Mouse (Mus musculus) heart, embryonic 11.5 days (tissue): ENCODE measurements at regions not wholly inside any gene's neighbourhood (a gene's known extent, or its start where the extent isn't known, plus 50 kb on each side); places are given as distances from the start of the nearest gene placed in this dataset.

Experiments used
- ATAC-seq: fragments of 200-750 bp; cut with Nextera tagmentation; replicated peaks from 2 replicates; pipeline ENCODE4 v1.8.0; 2017; ENCODE audit warnings: moderate library complexity; ENCODE audit not compliant: insufficient number of reproducible peaks, low FRiP score, low TSS enrichment
- H3K27ac ChIP-seq: fragments of 300-500 bp; sonication (generic); 2 replicates; pipeline ENCODE4 v1.5.1; 2014; ENCODE audit warnings: mild to moderate bottlenecking, low read depth, low read length
- H3K27me3 ChIP-seq: fragments of 300-500 bp; sonication (generic); 2 replicates; pipeline ENCODE4 v1.6.1; 2014; ENCODE audit warnings: mild to moderate bottlenecking, low read length, mixed read lengths; ENCODE audit not compliant: control insufficient read depth, insufficient read depth
- H3K36me3 ChIP-seq: fragments of 300-500 bp; sonication (generic); 2 replicates; pipeline ENCODE4 v1.6.1; 2014; ENCODE audit warnings: mild to moderate bottlenecking, low read length, moderate library complexity, mixed read lengths; ENCODE audit not compliant: control insufficient read depth, insufficient read depth
- H3K4me1 ChIP-seq: fragments of 300-500 bp; sonication (generic); 2 replicates; pipeline ENCODE4 v1.6.1; 2014; ENCODE audit warnings: low read length; ENCODE audit not compliant: control insufficient read depth, insufficient read depth
- H3K4me2 ChIP-seq: fragments of 300-500 bp; sonication (generic); 2 replicates; pipeline ENCODE4 v1.6.1; 2014; ENCODE audit warnings: mild to moderate bottlenecking, moderate library complexity
- H3K4me3 ChIP-seq: fragments of 300-500 bp; sonication (generic); 2 replicates; pipeline ENCODE4 v1.5.1; 2014; ENCODE audit warnings: low read depth, low read length
- H3K9ac ChIP-seq: fragments of 300-500 bp; sonication (generic); 2 replicates; pipeline ENCODE4 v1.6.1; 2014; ENCODE audit warnings: mild to moderate bottlenecking, low read depth, low read length, moderate library complexity
- H3K9me3 ChIP-seq: fragments of 300-500 bp; sonication (generic); replicated peaks from 2 replicates; pipeline ENCODE4 v1.6.1; 2016; ENCODE audit warnings: low read length; ENCODE audit not compliant: control insufficient read depth
- WGBS: fragments of 180-500 bp; shearing (Covaris S2); extraction: QIAGEN DNeasy Blood & Tissue Kit; methylation state at CpG from one replicate; pipeline ENCODE4 v1.1.7; 2014; ENCODE audit not compliant: insufficient replicate concordance; 5-methylcytosine and 5-hydroxymethylcytosine counted together

- H3K27ac ChIP-seq: peak overlapping the region; percentile 76; the same call in 1 of the 2 replicates
These were observed 75.8 kb upstream of the Irs2 start for GRCm38 (mm10) chr8:11084051-11084533.

GRCm38 (mm10) chr8:11080813-11081212 is 72.6 kb upstream of the Irs2 start:
- H3K36me3 ChIP-seq: no peaks in the 10 kb centered on the region
- 73% methylated on average over 2 of the region's 2 CpGs for WGBS

More at GRCm38 (mm10) chr8:11084051-11084533, 75.8 kb upstream of the Irs2 start:
- Histone ChIP-seq H3K27me3 (no peaks in the 10 kb centered on the region), H3K4me1 (peaks cover 3% of the 10 kb centered on the region; the same call in 1 of the 2 replicates), H3K4me3 (no peak overlapping the region), H3K4me2 (no peak overlapping the region), H3K9ac (no peak overlapping the region), H3K36me3 (no peaks in the 10 kb centered on the region), H3K9me3 (no peaks in the 10 kb centered on the region)
- peak; percentile 81 for ATAC-seq
- WGBS: 60% methylated on average over 2 of the region's 2 CpGs

DNA sequence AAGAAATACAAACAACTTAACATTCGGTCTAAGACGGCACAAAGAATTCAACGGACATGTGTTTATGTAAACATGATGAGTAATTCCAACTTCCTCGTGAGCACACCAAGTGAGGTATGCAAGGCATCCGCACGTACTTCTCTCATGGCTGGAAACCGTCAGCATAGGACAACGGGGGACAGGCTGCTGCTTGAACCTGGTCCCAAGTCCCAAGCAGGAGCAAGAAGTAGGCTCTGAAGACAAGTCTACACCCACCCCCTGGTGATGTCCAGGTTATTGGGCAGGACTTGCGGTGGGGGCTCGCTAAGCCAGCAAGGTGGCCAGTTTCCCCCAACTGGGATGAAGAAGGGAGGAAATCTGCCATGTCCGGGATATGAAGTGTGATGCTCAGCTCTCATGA is 71.5 kb upstream of the Irs2 start:
- Histone ChIP-seq H3K36me3 (no peaks in the 10 kb centered on the region), H3K27ac (no peak overlapping the region), H3K4me2 (no peak overlapping the region), H3K9me3 (no peaks in the 10 kb centered on the region), H3K4me1 (peaks cover under 1% of the 10 kb centered on the region; the same call in 1 of the 2 replicates), H3K27me3 (no peaks in the 10 kb centered on the region), H3K4me3 (no peak overlapping the region), H3K9ac (no peak overlapping the region)
- WGBS: 52% methylated on average over 11 of the region's 11 CpGs
- ATAC-seq: no peak

More at GRCm38 (mm10) chr8:11080813-11081212, 72.6 kb upstream of the Irs2 start:
- no peak overlapping the region for H3K9ac ChIP-seq
- no peak overlapping the region for H3K27ac ChIP-seq
- H3K4me1 ChIP-seq: peaks cover 3% of the 10 kb centered on the region; the same call in 1 of the 2 replicates
- H3K9me3 ChIP-seq: no peaks in the 10 kb centered on the region
- H3K27me3 ChIP-seq: no peaks in the 10 kb centered on the region
- H3K4me2 ChIP-seq: no peak overlapping the region
- ATAC-seq: no peak
- no peak overlapping the region for H3K4me3 ChIP-seq

- Histone ChIP-seq H3K4me3 (no peak overlapping the region), H3K9ac (no peak overlapping the region), H3K27ac (no peak overlapping the region), H3K4me2 (no peak overlapping the region), H3K4me1 (no peaks in the 10 kb centered on the region), H3K9me3 (no peaks in the 10 kb centered on the region), H3K27me3 (no peaks in the 10 kb centered on the region), H3K36me3 (no peaks in the 10 kb centered on the region)
- ATAC-seq: no peak
- WGBS: 70% methylated on average over 9 of the region's 9 CpGs
These were observed 68.9 kb upstream of the Irs2 start for GRCm38 (mm10) chr8:11077138-11077537.

DNA sequence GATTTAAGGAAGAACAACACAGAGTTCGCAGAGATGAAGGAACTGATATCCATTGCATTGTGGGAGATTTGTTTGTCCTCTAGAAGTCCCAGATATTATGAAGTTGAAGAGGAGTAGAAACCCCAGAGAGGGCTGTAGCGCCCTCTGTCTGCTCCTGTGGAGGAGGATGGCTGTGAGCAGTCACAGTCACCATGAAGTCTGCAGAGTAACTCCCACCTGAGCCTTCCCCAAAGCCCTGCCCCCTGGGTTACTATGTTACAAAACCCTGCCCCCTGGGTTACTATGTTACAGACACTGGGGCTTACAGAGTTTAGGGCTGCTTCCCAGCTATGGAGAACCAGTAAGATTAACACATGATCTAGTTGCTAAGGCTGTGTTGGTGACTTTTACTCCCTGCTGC is 62.9 kb upstream of the Irs2 start:
- H3K4me2 ChIP-seq: no peak overlapping the region
- no peak for ATAC-seq
- H3K4me3 ChIP-seq: no peak overlapping the region
- no peaks in the 10 kb centered on the region for H3K9me3 ChIP-seq
- H3K9ac ChIP-seq: no peak overlapping the region
- 72% methylated on average over 2 of the region's 2 CpGs for WGBS
- no peaks in the 10 kb centered on the region for H3K4me1 ChIP-seq
- H3K27me3 ChIP-seq: no peaks in the 10 kb centered on the region
- H3K36me3 ChIP-seq: no peaks in the 10 kb centered on the region
- no peak overlapping the region for H3K27ac ChIP-seq

DNA sequence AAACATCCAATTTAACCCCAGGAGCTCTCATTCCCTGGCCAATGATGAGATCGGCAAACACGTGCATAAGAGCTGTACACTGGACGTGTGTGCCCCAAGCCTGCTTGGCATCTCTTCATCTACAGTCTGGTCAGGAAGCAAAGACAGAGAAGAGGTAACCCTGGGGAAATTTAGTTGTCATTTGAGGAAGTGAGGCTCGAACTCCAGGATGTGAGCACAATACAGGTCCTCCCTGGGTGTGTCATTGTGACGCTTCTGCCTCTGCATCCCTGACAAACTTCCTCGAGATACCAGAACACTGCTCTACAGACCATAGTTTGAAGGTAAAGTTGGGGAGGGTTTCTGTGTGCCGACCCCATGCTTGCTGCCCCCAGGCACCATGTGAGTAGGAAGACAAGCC is 59.2 kb upstream of the Irs2 start:
- Histone ChIP-seq H3K27me3 (no peaks in the 10 kb centered on the region), H3K9ac (0 out of 2 replicates have a peak overlapping the region, but pooled peaks have one; percentile 12), H3K27ac (no peak overlapping the region), H3K9me3 (no peaks in the 10 kb centered on the region), H3K36me3 (no peaks in the 10 kb centered on the region), H3K4me2 (no peak overlapping the region), H3K4me1 (no peaks in the 10 kb centered on the region), H3K4me3 (no peak overlapping the region)
- 74% methylated on average over 7 of the region's 7 CpGs for WGBS
- no peak for ATAC-seq

DNA sequence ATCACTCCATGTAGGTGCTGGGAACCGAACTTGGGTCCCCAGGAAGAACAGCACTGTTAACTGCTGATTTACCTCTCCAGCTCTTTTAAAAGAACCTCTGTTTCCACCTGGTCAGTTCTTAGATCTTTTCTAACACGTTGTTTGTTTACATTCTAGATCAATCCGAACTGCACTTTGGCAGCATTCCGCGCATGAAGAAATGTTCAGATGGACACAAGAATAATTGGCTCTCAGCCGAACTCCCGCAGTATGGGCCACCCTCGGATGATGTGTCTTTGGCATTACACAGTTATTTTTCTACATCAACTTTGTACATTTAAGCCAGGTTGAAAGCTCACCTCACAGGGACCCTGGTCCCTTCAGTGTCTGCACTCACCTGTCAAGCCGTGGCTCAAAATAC is 57.7 kb upstream of the Irs2 start:
- H3K9ac ChIP-seq: no peak overlapping the region

DNA sequence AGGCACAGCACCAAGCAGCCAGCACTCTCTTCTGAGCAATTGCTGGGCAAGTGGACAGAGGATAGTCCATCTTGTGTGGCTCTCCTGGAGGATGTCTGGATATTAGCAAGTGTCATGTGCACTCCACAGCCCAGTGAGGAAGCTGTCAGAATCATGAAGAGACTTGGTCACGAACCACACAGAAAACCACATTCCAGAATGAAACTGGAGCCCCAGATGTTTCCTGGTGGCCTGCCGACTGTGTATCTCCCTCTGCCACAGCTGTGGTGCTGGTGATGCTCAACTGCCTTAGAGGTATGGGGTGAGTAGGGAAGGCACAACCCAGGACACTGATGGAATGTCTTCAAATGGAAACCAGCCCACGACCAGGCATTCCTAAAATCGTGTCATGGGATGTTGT is 57.0 kb upstream of the Irs2 start:
- Histone ChIP-seq H3K4me3 (no peak overlapping the region), H3K36me3 (no peaks in the 10 kb centered on the region), H3K9me3 (no peaks in the 10 kb centered on the region), H3K27me3 (peaks cover 2% of the 10 kb centered on the region; the same call in 1 of the 2 replicates), H3K9ac (no peak overlapping the region), H3K4me1 (no peaks in the 10 kb centered on the region), H3K27ac (no peak overlapping the region), H3K4me2 (no peak overlapping the region)
- WGBS: 50% methylated on average over 4 of the region's 4 CpGs
- no peak for ATAC-seq

More for the DNA sequence above, 57.7 kb upstream of the Irs2 start:
- H3K9me3 ChIP-seq: no peaks in the 10 kb centered on the region
- 86% methylated on average over 9 of the region's 9 CpGs for WGBS
- no peak overlapping the region for H3K4me3 ChIP-seq
- H3K4me2 ChIP-seq: no peak overlapping the region
- H3K4me1 ChIP-seq: no peaks in the 10 kb centered on the region
- ATAC-seq: no peak
- no peak overlapping the region for H3K27ac ChIP-seq
- no peaks in the 10 kb centered on the region for H3K27me3 ChIP-seq
- H3K36me3 ChIP-seq: no peaks in the 10 kb centered on the region

DNA sequence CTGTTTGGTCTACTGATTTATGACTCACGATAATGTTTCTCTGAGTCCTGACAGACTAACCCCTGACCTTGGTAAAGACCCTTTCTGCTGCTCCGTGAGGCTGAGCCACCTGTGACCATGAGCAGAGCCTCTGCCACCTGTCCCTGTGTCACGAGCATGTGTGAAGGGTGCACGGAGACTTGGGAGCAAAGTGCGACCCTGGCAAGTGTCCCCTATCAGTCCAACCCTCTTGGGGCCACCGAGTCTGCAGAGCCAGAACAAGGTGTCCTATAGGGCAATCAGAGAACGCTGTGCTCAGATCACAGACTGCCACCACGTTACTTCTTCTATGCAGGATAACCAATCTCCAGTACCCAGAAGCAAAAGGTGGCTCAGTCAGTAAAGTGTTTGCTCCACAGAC is 54.8 kb upstream of the Irs2 start:
- Histone ChIP-seq H3K9me3 (no peaks in the 10 kb centered on the region), H3K36me3 (no peaks in the 10 kb centered on the region), H3K27me3 (peaks cover 3% of the 10 kb centered on the region; the same call in 1 of the 2 replicates), H3K4me2 (no peak overlapping the region), H3K27ac (no peak overlapping the region), H3K9ac (no peak overlapping the region), H3K4me1 (no peaks in the 10 kb centered on the region), H3K4me3 (no peak overlapping the region)
- WGBS: 76% methylated on average over 8 of the region's 8 CpGs
- no peak for ATAC-seq
